Mouse (Mus musculus) T-helper 17 cell (primary cell): ENCODE results near the gene Kndc1.

ENCODE experiments used
- in situ Hi-C, 2 experiments: fragments of 300-600 bp; cut with MboI, MseI; formaldehyde crosslinking; loops; 1 replicate in 1 of 2; 2 replicates in 1 of 2; pipeline ENCODE4 v1.15.1; 2025; ENCODE audit warnings: high pct_unique_total_duplicates in 2 of 2

The Kndc1 gene

DNA sequence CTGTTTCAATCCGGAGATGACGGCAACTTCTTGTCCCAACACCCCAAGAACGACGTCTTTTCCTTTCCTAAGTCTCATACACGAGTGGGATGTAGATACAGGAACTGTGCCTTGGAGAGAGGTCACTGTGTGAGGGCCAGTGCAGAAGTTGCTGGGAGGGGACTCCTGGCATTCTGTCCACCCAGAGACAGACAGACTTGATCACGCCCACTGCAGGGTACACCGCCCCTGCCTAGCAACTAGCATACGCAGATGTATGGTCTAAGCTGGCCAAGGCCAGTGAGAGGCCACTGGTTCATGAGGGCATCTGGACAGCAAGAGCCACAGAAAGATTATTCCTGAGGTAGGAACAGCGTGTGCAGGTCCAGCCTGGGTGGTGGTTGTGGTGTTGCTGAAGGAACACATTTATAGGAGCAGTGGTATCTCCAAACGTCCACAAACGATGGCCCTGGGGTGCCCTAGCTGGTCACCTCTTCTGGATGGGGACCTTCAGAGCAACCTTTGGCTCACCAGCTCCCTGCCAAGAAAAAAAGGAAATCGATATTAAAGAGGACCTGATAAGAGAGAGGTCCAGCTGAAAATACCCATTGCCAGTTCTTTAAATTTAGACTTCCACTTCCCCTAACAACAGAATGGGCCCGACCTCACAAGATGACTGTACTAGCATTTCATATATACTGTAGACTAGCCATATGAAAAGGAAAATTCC lies 84.7 kb downstream of the Kndc1 start:
- in situ Hi-C loops = loop anchor here (5.0 to 10.0 kb wide), 4 partner anchors 83 to 1196 kb away; partner anchors contain the start of genes Olfr525 (in 1 of the 2) and Rnh1 (in 1 of the 2)

DNA sequence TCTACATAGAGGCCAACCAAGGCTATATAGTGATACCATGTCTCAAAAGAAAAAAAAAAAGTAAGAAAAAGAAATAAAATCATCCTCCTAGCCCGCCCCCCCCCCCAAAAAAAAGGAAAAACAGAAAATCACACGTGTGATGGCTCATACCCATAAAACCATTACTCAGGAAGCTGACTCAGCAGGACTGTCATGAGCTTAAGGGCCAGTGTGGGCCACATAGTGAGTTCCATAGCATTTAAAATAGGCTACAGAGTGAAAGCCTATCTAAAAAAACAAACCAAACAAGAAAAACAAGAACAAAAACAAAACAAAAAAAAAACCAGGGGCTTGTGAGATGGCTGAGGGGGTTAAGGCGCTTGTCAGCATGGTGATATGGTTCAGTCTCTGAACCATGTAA lies 86.3 kb downstream of the Kndc1 start:
- in situ Hi-C loops = no loop called here

DNA sequence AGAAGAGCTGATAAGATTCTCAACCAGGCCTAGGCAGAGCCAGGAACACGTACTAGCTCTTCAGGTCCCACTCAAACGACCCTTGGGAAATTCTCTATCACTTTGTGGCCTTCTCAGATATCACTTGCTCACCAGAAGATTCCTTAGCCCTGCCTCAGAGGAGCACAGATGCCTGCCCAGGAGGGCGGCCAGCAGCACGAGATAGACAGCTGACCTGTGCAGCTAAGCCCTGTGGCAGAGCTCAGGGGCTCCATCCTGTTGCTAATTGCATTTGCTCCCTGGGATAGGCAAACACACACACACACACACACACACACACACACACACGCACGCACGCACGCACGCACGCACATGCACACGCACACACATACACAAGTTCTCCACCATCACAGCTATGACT lies 87.6 kb downstream of the Kndc1 start:
- in situ Hi-C loops = no loop called here

DNA sequence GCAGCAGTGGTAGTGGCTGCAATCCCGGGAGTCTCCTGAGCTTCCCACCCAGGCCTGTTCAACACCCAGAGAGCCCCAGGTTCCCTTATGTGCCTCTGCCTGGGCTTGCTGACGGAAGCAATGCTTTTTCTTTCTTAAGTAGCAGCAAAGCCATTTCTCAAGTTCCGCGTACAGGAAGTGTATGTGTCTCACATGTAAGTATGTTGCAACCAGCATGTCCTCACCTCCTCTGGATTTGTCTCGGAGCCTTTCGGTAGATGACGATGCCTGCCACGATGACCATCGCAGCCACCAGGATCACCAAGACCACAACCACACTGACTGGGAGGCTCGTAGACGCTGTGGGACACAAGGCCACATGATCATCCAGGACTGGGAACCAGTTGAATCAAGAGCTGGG lies 90.0 kb downstream of the Kndc1 start:
- in situ Hi-C loops = no loop called here

DNA sequence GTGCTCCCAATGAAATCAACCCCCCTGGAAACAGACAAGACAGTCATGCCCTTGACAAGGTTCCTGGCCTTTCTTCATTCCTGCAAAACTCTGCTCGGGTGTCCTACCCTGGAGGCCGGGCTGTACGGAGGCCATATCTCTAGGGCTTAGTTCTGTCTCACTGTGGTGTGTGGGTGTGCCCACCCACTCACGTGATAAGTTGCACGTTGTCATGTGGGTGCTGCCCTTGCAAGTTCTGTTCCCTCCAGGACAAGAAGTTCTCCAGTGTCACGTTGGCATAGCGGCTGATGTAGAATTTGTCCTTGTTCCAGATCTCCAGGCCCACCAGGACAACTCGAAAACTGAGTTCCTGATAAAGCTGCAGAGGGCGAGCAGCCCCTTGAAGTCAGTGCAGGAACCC lies 93.8 kb downstream of the Kndc1 start:
- in situ Hi-C loops = no loop called here

DNA sequence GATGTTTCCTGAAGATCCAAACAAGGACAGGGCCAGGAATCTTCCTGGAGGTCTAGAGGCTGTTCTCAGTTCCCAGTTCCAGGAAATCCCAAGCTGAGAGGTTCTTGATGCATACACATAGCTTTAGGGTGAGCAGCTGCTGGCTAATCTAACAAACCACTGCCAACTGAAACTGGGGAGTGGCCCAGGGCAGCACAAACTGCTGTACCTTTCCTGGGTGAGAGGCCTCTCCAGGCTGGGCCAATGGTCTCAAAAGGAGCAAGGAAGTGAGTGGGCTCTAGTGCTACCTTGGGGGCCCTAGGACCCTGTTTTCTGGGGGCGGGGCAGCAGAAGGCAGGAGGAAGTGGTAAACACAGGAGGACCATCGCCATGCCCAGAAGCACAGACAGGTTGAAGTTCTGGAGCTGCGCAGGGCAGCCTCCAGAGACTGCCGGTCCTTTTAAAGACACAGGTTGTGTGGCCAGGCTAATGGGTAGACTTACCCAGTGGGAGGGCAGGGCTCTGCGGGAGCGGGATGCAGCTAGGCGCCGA lies 96.4 kb downstream of the Kndc1 start:
- in situ Hi-C loops = loop anchor here (5.0 to 10.0 kb wide), 3 partner anchors 49 to 286 kb away; partner anchors contain the start of genes Msx3 (in 1 of the 2) and Utf1 (in 1 of the 2)
